Mouse (Mus musculus) spleen, adult 2 months (tissue): ENCODE measurements around the gene Kcmf1. TPM values are rescaled to one million over a fixed set of nuclear protein-coding genes. Genes with fewer than 3 reads are reported as not detected.

Source experiments
- DNase-seq, 2 experiments: peaks; one replicate each; pipeline versions ENCODE4 v3.0.0 to v3.0.0-alpha.2; 2012 to 2021; ENCODE audit warnings: low spot score in 2 of 2, low read depth in 1 of 2
- H3K27ac ChIP-seq: fragments of 200-500 bp; 2 replicates; pipeline ENCODE4 v1.5.1; 2012; ENCODE audit warnings: low read length, inconsistent platforms; ENCODE audit not compliant: insufficient read depth
- H3K27me3 ChIP-seq: fragments of 200-500 bp; 2 replicates; pipeline ENCODE4 v1.6.1; 2012; ENCODE audit warnings: mild to moderate bottlenecking, moderate library complexity, low read length, inconsistent platforms; ENCODE audit not compliant: control insufficient read depth, insufficient read depth
- H3K36me3 ChIP-seq: fragments of 200-500 bp; 2 replicates; pipeline ENCODE4 v1.6.1; 2012; ENCODE audit warnings: mild to moderate bottlenecking, low read length, inconsistent platforms; ENCODE audit not compliant: control insufficient read depth, insufficient read depth
- H3K4me1 ChIP-seq: fragments of 200-500 bp; 2 replicates; pipeline ENCODE4 v1.6.1; 2011; ENCODE audit warnings: inconsistent platforms; ENCODE audit not compliant: control insufficient read depth, insufficient read depth, insufficient read length
- H3K4me3 ChIP-seq: fragments of 200-500 bp; 2 replicates; pipeline ENCODE4 v1.5.1; 2011; ENCODE audit warnings: mild to moderate bottlenecking, inconsistent platforms; ENCODE audit not compliant: insufficient read depth, insufficient read length; ENCODE audit errors: extremely low read depth
- CTCF ChIP-seq: fragments of 200-500 bp; IDR thresholded peaks from 2 replicates; pipeline ENCODE4 v1.5.1; 2011; ENCODE audit warnings: mild to moderate bottlenecking, inconsistent platforms; ENCODE audit not compliant: insufficient read depth, insufficient read length, insufficient replicate concordance; ENCODE audit errors: extremely low read depth
- POLR2A ChIP-seq: fragments of 200-500 bp; IDR thresholded peaks from 2 replicates; pipeline ENCODE4 v1.6.1; 2011; ENCODE audit warnings: low read depth, low read length, inconsistent platforms
- WGBS: fragments of 180-500 bp; shearing (Covaris S2); methylation state at CpG from one replicate; pipeline ENCODE4 v1.1.7; 2018; 5-methylcytosine and 5-hydroxymethylcytosine counted together
- polyA plus RNA-seq: library from polyadenylated mRNA; depleted of rRNA; stranded (reverse); fragments of >200 nt; gene quantifications from 2 replicates; pipeline ENCODE4 v1.2.3, GENCODE M21; 2012

Kcmf1 gene
- polyA plus RNA-seq, 1 experiment: 94.1 TPM

DNA sequence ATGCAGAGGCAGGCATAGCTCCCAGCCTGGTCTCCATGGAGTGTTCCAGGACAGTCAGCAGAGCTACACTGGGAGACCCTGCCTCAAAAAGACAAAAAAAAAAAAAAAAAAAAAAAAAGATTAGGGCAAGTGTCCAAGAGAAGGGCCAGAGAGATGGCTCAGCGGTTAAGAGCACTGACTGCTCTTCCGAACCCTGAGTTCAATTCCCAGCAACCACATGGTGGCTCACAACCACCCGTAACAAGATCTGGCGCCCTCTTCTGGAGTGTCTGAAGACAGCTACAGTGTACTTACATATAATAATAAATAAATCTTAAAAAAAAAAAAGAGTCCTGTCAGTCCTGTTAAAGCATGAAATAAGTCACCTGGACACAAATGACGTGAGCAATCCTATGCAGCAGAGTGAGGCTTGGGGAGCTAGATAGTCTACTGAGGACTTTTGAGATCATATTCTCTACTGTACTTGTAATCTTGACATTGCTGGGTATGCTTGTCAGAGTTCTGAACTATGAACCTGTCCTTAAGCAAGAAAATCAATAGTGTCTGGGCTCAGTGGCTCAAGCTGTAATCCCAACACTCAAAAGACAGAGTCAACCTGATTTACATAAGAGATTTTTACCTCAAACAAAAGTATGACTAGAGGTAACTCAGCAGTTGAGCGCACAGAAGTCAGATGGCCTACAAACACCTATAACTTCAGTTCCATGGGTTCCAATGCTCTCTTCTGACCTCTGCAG is 2.6 kb upstream of the Kcmf1 start:
- H3K4me3 ChIP-seq: no peak overlapping the region
- H3K27me3 ChIP-seq: no peaks in the 10 kb centered on the region
- H3K27ac ChIP-seq: no peak overlapping the region
- DNase-seq: no peak
- no peak for TF ChIP-seq POLR2A
- TF ChIP-seq CTCF: no peak
- H3K4me1 ChIP-seq: peaks cover under 1% of the 10 kb centered on the region; the same call in 1 of the 2 replicates
- 88% methylated on average over 6 of the region's 6 CpGs for WGBS
- no peaks in the 10 kb centered on the region for H3K36me3 ChIP-seq

DNA sequence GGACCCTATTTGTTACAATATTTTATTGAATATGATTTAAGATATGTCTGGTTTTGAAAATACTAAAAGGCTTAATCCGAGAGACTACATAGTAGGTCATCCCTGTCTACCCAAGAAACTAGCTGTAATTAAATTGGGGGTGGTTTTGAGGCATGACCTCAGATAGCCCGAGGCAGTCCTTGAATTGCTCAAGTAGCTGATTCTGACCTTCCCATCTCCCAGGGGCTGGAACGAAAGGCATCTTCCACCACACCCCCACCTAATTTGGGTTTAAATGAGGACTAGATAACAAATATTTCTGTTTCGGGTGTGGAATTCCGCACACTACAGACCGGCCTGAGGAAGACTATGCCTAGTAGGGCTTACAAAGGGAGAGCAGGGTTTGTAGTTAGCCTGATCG is 1.2 kb upstream of the Kcmf1 start:
- no peak for TF ChIP-seq POLR2A
- no peak for TF ChIP-seq CTCF
- 76% methylated on average over 7 of the region's 7 CpGs for WGBS
- H3K27me3 ChIP-seq: no peaks in the 10 kb centered on the region
- H3K4me1 ChIP-seq: peaks cover 2% of the 10 kb centered on the region; the same call in 1 of the 2 replicates
- no peaks in the 10 kb centered on the region for H3K36me3 ChIP-seq
- no peak overlapping the region for H3K27ac ChIP-seq
- H3K4me3 ChIP-seq: no peak overlapping the region
- DNase-seq: no peak

DNA sequence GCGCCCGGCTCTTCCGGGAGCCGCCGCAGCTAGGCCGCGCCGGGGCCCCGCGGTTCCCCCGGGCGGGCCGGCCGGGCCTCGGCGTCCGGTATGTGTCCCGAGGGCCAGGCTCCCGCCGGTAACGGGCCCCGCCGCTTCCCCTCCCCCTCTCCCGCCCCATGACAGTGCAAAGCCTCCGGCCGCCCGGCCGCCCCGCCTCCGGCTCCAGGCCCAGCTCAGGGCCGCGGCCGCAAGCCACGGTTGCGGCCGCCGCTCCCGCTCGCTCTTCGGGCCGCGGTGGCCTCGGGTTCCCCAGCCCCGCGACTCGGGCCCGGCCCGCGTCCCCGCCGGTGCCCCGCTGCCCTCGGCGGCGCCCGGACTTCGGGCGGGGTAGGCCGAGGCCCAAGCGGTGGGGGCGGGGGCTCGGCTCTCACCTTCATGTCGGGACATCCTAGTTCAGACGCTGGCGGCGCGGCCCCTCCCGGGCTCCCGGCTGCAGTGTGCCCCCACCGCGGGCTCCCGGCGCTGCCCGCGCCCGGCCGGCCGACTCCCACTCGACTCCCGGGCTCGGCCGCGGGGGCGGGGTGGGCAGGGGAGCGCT is 488 bp downstream of the Kcmf1 start:
- 1% methylated on average over 64 of the region's 85 CpGs for WGBS
- TF ChIP-seq CTCF (no peak), POLR2A (no peak)
- peak overlapping the region; percentile 84 for H3K27ac ChIP-seq
- peaks cover 6% of the 10 kb centered on the region for H3K4me1 ChIP-seq
- DNase-seq: peak; percentile 15 to 61
- no peaks in the 10 kb centered on the region for H3K36me3 ChIP-seq
- no peaks in the 10 kb centered on the region for H3K27me3 ChIP-seq
- peak overlapping the region; percentile 73 for H3K4me3 ChIP-seq

DNA sequence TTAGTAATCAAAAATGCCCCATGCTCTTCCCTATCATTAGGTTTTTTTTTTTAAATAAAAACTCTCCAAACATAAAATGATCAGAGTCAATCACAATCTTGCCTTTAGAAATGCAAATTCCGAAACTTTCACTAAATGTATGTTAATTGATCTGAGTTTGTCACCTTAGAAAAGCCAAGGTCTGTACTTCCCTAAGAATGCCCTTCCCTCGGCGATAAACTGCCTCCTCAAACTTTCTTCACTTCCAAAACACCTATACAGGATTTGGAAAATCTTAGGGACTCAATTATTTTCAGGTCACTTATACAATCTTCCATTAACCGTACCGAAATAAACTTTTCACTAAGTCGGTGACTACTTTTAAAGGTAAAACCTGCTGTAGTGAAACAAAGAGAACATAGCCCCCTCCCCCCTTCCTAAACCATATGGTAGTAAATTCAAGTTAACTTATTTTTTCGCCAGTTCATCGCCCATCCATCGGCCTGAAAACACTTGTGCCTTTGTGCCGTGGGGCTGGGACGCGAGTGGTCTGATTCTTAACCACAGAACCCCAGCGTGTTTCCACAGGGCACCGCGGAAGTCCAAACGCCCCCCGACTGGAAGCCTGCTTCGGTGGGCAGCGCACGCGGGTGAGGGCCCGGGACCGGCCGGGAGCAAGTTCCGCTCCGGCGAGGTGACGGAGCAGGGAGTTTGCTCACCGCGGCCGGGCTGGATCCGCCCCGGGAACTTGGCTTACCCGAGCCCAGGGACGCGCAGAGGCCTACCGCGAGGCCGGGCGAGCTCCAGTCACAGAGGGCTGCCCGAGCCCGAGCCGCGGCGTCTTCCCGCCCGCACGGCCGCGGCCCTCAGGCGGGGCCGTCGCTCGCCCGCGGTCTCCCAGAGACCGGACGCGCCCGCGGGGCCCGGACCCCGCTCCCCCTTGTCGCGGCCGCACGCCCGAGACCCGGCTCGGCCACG is 1.3 kb downstream of the Kcmf1 start:
- Histone ChIP-seq H3K27me3 (no peaks in the 10 kb centered on the region), H3K4me3 (peak overlapping the region; percentile 73), H3K36me3 (no peaks in the 10 kb centered on the region), H3K4me1 (peaks cover 6% of the 10 kb centered on the region), H3K27ac (peak overlapping the region; percentile 84)
- DNase-seq: peak; percentile 25 to 51
- 2% methylated on average over 43 of the region's 71 CpGs for WGBS
- no peak for TF ChIP-seq POLR2A
- no peak for TF ChIP-seq CTCF

DNA sequence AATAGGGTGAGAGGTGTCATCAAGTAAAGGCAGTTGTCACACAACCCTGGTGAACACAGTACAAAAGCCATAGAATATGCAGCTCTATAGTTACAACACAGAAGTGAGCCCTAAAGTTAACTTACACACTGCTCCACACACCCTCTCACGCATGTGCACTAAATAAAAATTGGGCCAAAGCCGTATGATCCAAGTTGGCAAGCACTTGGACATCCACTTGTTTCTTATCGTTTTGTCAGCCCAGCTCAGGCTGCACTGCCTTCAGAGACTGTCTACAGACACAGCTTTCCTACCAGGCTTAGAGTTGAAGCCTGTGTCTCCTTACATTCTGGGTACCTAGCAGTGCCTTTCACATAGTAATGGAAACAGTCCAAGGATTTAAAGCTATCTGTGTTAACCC is 4.8 kb downstream of the Kcmf1 start:
- H3K4me3 ChIP-seq: no peak overlapping the region
- H3K27me3 ChIP-seq: no peaks in the 10 kb centered on the region
- H3K27ac ChIP-seq: no peak overlapping the region
- DNase-seq: no peak
- WGBS: 80% methylated on average over 3 of the region's 3 CpGs
- H3K36me3 ChIP-seq: no peaks in the 10 kb centered on the region
- TF ChIP-seq POLR2A (no peak), CTCF (no peak)
- H3K4me1 ChIP-seq: peaks cover 6% of the 10 kb centered on the region

DNA sequence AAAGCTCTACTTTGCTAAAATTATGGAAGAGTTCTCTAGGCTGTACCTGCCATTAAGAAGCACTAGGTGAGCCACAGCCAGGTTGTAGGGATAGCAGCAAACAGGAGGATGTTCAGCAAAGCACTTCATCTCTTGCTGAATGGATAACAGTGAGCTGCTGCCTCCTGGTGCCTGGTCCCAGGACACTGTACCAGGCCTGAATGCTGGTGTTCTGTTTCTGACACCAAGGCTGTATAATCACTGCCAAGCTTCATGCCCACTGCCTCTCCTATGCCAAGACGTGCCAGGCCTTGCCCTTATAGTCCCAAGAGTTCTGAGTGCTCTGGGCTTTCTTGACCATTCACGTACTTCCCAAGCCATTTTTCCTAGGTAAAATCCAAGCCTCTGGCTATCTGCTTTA is 8.5 kb downstream of the Kcmf1 start:
- Histone ChIP-seq H3K27ac (no peak overlapping the region), H3K4me3 (no peak overlapping the region), H3K27me3 (no peaks in the 10 kb centered on the region), H3K4me1 (peaks cover 4% of the 10 kb centered on the region), H3K36me3 (no peaks in the 10 kb centered on the region)
- DNase-seq: no peak
- WGBS: 89% methylated on average over 2 of the region's 2 CpGs
- no peak for TF ChIP-seq POLR2A
- TF ChIP-seq CTCF: no peak
